Comparison of ENCODE assay signal across 9 mouse cellular contexts in genomic region chr8:56883449-56883848, GRCm38 (mm10).
A peak's percentile ranks its signal among the peaks of the same experiment; 100 is the strongest.
DNase-seq lines count a peak whose midpoint lies in the region.
"Had no signal": no experiment of that assay in that cellular context is flagged by ENCODE, and none has a peak within 500 bp of the region (broad histone marks: within the 10 kb centered on the region; RNA-seq: fewer than 3 reads in every experiment).

No protein-coding gene starts in this region.

- intact Hi-C loops in heart, postnatal 25 days (cut with DNase I), result loop anchor here (5.0 to 10.0 kb wide), 3 partner anchors 321 to 649 kb away; no protein-coding TSS in a partner anchor

- DNase-seq in heart, adult 18-20 months, result peak; percentile 22 to 27
- no peak for DNase-seq in heart, postnatal 25 days (ENCODE audit: low spot score)
- DNase-seq in ovary, postnatal 36 days (ENCODE audit: low spot score), result peak; percentile 9
- DNase-seq in ovary, postnatal 10 days (ENCODE audit: low spot score), result no peak
- DNase-seq in kidney, postnatal 14 days, result peak; percentile 18
- no peak for DNase-seq in left cerebral cortex, adult 18-20 months (ENCODE audit: low spot score in 2 of 2)
- DNase-seq in B cell, adult 2 months, result no peak
- no peak for DNase-seq in urinary bladder, postnatal 25 days (ENCODE audit: low spot score)
- DNase-seq: right cerebral cortex, postnatal 14 days had no signal

Comparison
In these comparisons a context has a peak if more than half of its experiments do, and no peak if none do; other contexts are left out.
1. DNase-seq: peak in heart, adult 18-20 months (2 of 2), ovary, postnatal 36 days (single experiment) and kidney, postnatal 14 days (single experiment); none in heart, postnatal 25 days (single experiment), ovary, postnatal 10 days (single experiment), left cerebral cortex, adult 18-20 months (0 of 2), B cell, adult 2 months (0 of 2) and urinary bladder, postnatal 25 days (single experiment).